Mouse (Mus musculus): ENCODE results near the gene Aco1. TPM values are rescaled to one million over a fixed set of nuclear protein-coding genes. Genes with fewer than 3 reads are reported as not detected.

Aco1 gene
- polyA plus RNA-seq (2012; rRNA removed; ENCODE audit: low replicate concordance), result 119 and 137 TPM in 2 replicates

DNA sequence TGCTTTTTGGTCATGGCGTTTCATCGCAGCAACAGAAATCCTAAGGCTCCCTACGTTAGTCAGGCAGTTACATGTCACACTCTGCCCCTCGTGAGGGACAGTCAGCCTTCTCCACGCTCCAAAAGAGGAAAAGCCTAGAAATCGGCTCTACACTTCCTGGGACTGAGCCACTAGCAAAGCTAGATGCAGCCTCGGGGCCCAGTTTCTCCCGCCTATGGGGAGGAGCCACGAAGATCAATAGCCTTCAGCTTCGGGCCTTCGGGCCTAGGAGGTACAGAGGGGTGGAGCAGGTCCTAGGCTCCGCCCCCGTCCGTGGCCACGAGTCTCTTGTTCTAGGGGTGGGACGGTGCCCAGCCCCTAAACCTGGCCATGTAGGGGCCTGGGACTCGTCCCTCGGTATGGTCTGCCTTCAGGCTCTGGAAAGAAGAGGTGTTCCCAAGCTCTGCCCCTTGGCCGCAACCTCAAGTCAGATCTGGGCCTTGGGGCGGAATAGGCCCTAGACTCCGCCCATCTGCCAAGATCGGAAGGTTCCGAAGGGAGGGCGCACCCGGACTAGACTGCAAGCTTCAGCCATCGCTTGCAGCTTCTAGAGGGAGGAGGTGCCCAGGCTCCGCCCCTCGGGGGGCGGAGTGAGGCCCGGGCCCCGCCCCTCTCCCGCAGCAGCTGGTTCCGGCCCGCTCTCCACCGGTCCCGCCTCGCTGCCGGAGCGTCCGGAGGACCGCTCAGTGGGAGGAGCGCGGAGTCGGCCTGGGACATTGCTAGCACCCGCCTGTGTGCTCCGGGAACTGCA, at the start of gene Aco1:
TSS of gene Aco1 (plus strand) at position 339 of the 790 bp plus-strand sequence.

DNA sequence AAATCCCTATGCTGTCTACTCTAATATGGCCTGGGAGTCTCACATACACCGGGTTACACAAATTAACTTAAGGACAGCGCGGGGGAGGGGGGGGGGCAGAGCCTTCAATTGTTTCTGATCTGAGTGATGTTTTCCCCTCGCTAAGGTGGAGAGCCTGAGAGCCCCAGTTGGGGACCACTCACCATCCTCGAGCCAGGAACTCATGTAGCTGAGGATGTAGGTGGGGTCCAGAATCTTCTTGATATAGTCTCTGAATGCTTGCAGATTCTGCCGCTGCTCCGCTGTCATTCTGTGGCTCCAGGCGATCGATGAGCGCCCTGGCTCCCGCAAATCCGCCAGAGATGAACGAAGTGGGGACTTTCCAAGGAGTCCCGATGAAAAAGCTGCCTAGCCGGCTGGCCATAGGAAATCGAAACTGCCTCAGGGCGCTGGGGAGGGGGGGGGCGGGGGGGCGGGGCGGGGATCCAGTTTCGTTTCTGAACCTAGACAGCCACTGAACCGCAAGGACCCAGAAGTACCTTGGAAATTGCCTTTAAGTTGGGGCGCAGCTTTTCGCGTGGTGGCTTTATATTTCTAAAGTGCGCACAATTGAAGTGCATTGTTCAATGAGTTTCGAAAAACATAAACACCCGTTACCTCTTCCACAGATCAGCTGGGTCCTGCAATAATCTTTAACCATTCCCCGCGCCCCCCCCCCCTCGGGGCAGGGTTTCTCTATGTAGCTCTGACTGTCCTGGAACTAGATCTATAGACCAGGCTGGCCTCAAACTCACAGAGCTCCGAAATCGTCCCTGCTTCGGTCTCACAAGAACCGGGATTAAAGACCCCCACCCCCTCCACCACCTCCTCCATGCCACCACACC, 96.8 kb downstream of the Aco1 start, which contains the start of gene Ddx58:
TSS of gene Ddx58 (minus strand) at position 420 of the 863 bp plus-strand sequence.

Other genes with a start within 250 kb of the Aco1 start
- gene Ddx58, start 96.7 kb downstream of the Aco1 start, polyA plus RNA-seq (2012; rRNA removed; ENCODE audit: low replicate concordance), result 20.4 and 25.3 TPM in 2 replicates
- gene Smim27, start 126.5 kb downstream of the Aco1 start, polyA plus RNA-seq (2012; rRNA removed; ENCODE audit: low replicate concordance), result 17.7 and 23.0 TPM in 2 replicates
- 3.9 and 6.7 TPM in 2 replicates for gene Topors, start 126.8 kb downstream of the Aco1 start, polyA plus RNA-seq (2012; rRNA removed; ENCODE audit: low replicate concordance)
- 105 and 137 TPM in 2 replicates for gene Ndufb6, start 136.3 kb downstream of the Aco1 start, polyA plus RNA-seq (2012; rRNA removed; ENCODE audit: low replicate concordance)

Data from subcutaneous adipose tissue, adult 2 months (tissue).